Mouse (Mus musculus): ENCODE measurements around the gene Qtrt1. TPM values are rescaled to one million over a fixed set of nuclear protein-coding genes. Genes with fewer than 3 reads are reported as not detected.
A peak's percentile ranks its signal among the peaks of the same experiment; 100 is the strongest.

Qtrt1 gene
- polyA plus RNA-seq, 1 experiment from 2014 or later: 51.1 TPM

DNA sequence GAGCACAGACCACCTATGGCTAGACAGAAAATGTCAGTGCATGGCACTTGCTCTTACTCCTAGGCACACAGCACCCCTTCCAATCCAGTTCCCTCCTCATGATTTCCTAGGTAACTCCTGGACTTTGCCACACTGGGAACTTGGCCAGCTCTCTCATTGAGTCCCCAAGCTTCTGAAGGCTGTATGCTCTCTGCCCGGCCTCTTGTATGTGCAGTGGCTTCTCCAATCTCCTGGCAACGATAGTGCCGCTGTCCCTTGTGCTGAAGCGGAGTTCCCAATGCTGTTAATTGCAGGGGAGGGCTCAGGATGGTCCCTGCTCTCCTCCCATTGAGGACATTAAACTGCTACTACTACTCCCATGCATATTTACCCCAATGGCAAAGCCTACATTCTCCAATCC, 3.7 kb upstream of the Qtrt1 start:
- Histone ChIP-seq H3K9ac (ENCODE audit: low read length) (no peak overlapping the region), H3K9me3 (replicated peaks; ENCODE audit: control insufficient read depth, low read length) (no peaks in the 10 kb centered on the region), H3K27me3 (ENCODE audit: control insufficient read depth, insufficient read depth, low read length) (no peaks in the 10 kb centered on the region), H3K4me3 (replicated peaks; ENCODE audit: low read length) (no peak overlapping the region), H3K4me2 (ENCODE audit: low read depth, low read length) (no peak overlapping the region), H3K27ac (ENCODE audit: low read length) (no peak overlapping the region), H3K4me1 (ENCODE audit: control insufficient read depth, insufficient read depth, low read length) (peaks cover 5% of the 10 kb centered on the region; the same call in 1 of the 2 replicates), H3K36me3 (ENCODE audit: control insufficient read depth, insufficient read depth, low read length) (peaks cover 9% of the 10 kb centered on the region)
- WGBS: 12% methylated on average over 4 of the region's 4 CpGs
- ATAC-seq (ENCODE audit: insufficient read depth, low FRiP score): no peak

DNA sequence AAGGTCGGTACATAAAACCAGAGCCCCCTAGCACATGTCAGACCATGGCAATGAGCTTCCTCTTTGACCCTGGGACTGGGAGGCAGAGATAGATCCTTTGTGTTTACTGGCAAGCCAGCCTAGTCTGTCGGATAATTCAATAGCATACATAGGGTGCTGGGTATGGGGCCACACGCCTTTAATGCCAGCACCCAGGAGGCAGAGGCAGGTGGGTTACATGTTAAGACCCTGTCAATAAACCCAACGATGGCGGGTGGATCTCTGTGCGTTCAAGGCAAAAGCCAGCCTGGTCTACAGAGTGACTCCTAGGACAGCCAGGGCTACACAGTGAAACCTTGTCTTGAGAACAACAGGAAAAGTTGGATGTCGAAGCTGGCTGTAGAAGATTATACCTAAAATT, 3.0 kb upstream of the Qtrt1 start:
- H3K27ac ChIP-seq (ENCODE audit: low read length): no peak overlapping the region
- ATAC-seq (ENCODE audit: insufficient read depth, low FRiP score): no peak
- H3K9me3 ChIP-seq (replicated peaks; ENCODE audit: control insufficient read depth, low read length): no peaks in the 10 kb centered on the region
- no peak overlapping the region for H3K4me3 ChIP-seq (replicated peaks; ENCODE audit: low read length)
- H3K27me3 ChIP-seq (ENCODE audit: control insufficient read depth, insufficient read depth, low read length): no peaks in the 10 kb centered on the region
- H3K9ac ChIP-seq (ENCODE audit: low read length): no peak overlapping the region
- H3K4me1 ChIP-seq (ENCODE audit: control insufficient read depth, insufficient read depth, low read length): peaks cover 5% of the 10 kb centered on the region; the same call in 1 of the 2 replicates
- no peak overlapping the region for H3K4me2 ChIP-seq (ENCODE audit: low read depth, low read length)
- peaks cover 9% of the 10 kb centered on the region for H3K36me3 ChIP-seq (ENCODE audit: control insufficient read depth, insufficient read depth, low read length)
- WGBS: 67% methylated on average over 7 of the region's 7 CpGs

DNA sequence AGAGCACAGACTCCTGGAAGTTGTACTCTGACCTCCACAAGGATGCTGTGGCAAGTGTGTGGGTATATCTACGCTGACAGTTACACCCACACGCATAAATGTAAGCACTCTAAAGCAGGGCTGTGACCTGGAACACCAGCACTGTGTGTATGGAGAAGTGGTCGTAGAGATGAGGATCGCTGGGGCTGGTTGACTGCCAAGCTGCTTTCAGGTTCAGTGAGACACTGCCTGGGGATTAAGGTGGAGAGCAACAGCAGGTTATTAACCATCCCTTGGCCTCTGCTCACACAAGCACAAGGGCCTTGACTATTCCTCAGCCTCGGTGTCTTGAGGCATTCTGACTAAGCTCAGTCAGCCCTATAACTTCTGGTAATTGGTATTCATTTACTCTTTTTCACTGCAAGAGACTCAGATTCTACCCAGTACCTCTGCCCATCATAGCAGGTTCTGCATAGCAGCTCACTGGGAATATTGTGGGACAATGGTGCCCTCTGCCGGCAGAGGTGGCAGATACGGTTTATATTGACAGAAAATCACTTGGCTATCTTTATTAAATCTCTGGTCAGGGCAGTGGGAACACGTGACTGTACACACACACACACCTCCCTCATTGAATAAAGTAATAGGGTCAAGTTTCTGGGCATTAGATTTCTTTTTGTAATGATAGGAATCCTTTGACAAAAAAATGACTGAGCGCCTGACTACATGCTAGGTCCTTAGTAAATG, 1.9 kb upstream of the Qtrt1 start:
- no peak overlapping the region for H3K4me3 ChIP-seq (replicated peaks; ENCODE audit: low read length)
- no peak for ATAC-seq (ENCODE audit: insufficient read depth, low FRiP score)
- no peaks in the 10 kb centered on the region for H3K27me3 ChIP-seq (ENCODE audit: control insufficient read depth, insufficient read depth, low read length)
- H3K27ac ChIP-seq (ENCODE audit: low read length): no peak overlapping the region
- H3K4me1 ChIP-seq (ENCODE audit: control insufficient read depth, insufficient read depth, low read length): peaks cover 5% of the 10 kb centered on the region; the same call in 1 of the 2 replicates
- peaks cover 7% of the 10 kb centered on the region for H3K36me3 ChIP-seq (ENCODE audit: control insufficient read depth, insufficient read depth, low read length)
- H3K9me3 ChIP-seq (replicated peaks; ENCODE audit: control insufficient read depth, low read length): no peaks in the 10 kb centered on the region
- H3K4me2 ChIP-seq (ENCODE audit: low read depth, low read length): no peak overlapping the region
- H3K9ac ChIP-seq (ENCODE audit: low read length): no peak overlapping the region
- 30% methylated on average over 9 of the region's 9 CpGs for WGBS

DNA sequence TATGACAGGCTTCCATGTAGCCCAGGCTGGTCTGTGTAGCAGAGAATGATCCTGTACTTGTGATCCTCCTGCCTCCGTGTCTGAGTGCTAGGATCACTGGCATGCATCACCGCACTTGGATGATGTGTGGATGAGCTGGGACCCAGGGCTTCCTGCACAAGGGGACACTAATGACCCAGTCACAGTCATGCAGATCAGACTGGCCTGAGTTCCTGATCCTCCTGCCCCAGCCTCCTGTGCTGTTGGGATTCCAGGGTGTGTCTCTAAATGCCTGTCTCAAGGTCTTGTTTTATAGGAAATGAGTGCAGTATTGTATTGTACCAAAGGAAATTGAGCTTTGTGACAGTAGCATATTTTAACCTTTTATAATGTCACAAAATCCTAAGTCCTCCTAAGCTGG, 6.2 kb downstream of the Qtrt1 start:
- peaks cover 16% of the 10 kb centered on the region; the same call in 1 of the 2 replicates for H3K36me3 ChIP-seq (ENCODE audit: control insufficient read depth, insufficient read depth, low read length)
- H3K27ac ChIP-seq (ENCODE audit: low read length): no peak overlapping the region
- no peak overlapping the region for H3K4me2 ChIP-seq (ENCODE audit: low read depth, low read length)
- no peaks in the 10 kb centered on the region for H3K9me3 ChIP-seq (replicated peaks; ENCODE audit: control insufficient read depth, low read length)
- H3K4me3 ChIP-seq (replicated peaks; ENCODE audit: low read length): no peak overlapping the region
- H3K9ac ChIP-seq (ENCODE audit: low read length): no peak overlapping the region
- WGBS: 96% methylated on average over 2 of the region's 2 CpGs
- 0 out of 2 replicates have a peak, but pooled peaks cover 2% of the 10 kb centered on the region for H3K4me1 ChIP-seq (ENCODE audit: control insufficient read depth, insufficient read depth, low read length)
- H3K27me3 ChIP-seq (ENCODE audit: control insufficient read depth, insufficient read depth, low read length): no peaks in the 10 kb centered on the region
- ATAC-seq (ENCODE audit: insufficient read depth, low FRiP score): no peak

DNA sequence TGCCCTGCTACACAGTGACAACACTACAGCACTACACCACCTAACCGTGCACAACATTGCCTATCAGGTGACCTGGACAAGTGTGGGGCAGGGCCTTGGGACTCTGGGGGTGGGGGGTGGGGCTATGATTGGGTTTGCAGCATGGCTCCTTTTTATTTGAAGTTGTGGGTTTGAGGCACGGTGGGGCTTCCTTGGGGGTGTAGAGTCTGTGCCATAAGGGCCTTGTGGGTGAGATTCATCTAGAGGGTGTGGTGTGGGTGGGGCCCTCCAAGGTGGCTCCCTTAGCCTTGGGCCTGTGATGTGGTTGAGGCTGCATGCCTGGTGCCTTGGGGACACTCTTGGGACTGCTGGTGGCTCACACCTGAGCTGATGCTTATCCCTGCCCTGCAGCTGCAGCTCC, 8.0 kb downstream of the Qtrt1 start:
- ATAC-seq (ENCODE audit: insufficient read depth, low FRiP score): no peak
- peaks cover 16% of the 10 kb centered on the region; the same call in 1 of the 2 replicates for H3K36me3 ChIP-seq (ENCODE audit: control insufficient read depth, insufficient read depth, low read length)
- no peak overlapping the region for H3K4me3 ChIP-seq (replicated peaks; ENCODE audit: low read length)
- no peaks in the 10 kb centered on the region for H3K9me3 ChIP-seq (replicated peaks; ENCODE audit: control insufficient read depth, low read length)
- H3K4me2 ChIP-seq (ENCODE audit: low read depth, low read length): no peak overlapping the region
- no peak overlapping the region for H3K9ac ChIP-seq (ENCODE audit: low read length)
- WGBS: 80% methylated on average over 2 of the region's 2 CpGs
- H3K27ac ChIP-seq (ENCODE audit: low read length): no peak overlapping the region
- H3K27me3 ChIP-seq (ENCODE audit: control insufficient read depth, insufficient read depth, low read length): no peaks in the 10 kb centered on the region
- 0 out of 2 replicates have a peak, but pooled peaks cover 2% of the 10 kb centered on the region for H3K4me1 ChIP-seq (ENCODE audit: control insufficient read depth, insufficient read depth, low read length)

DNA sequence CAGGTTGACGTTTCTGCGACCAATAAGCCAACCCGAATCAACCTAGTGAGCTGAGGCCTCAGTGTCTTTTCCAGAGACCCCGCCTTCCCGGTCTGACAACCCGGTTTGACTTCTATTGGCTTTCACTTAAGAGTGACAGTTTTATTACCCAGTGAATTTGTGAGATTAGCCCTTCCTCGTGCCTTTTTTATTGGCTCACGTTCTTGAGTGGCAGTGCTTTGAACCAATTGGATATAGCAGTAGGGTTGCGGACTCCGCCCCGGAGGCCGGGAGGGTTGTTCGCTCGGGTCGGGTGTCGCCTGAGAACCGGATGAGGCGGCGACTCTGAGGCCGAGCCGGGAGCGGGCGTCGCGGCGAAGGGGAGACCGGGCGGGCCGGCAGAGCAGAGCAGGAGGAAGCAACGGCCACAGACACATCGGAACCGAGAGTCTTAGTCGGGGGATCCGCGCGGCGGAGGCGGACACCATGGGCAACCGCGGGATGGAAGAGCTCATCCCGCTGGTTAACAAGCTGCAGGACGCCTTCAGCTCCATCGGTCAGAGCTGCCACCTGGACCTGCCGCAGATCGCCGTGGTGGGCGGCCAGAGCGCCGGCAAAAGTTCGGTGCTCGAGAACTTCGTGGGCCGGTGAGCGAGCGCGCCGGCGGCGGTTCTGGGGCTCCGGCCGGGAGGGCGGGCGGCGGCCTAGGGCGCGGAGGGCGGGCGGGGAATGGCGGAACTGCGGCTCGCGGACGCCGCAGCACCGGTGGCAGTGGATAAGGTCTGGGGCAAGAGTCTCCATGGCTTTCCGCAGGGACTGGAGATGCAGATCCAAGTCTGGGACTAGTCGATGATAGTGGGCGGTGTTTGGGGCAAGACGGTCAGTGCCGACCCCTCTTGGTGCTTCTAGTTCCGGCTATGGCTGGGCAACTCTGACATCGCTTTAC, 13.3 kb downstream of the Qtrt1 start, which contains the start of gene Dnm2:
Dnm2 (plus strand) TSS at position 278 of the 925 bp plus-strand sequence.
- peak within 1 kb of the TSS; percentile 92 for H3K9ac ChIP-seq (ENCODE audit: low read length)
- peak within 1 kb of the TSS; percentile 85 for H3K27ac ChIP-seq (ENCODE audit: low read length)
- H3K36me3 ChIP-seq (ENCODE audit: control insufficient read depth, insufficient read depth, low read length): peaks cover 9% of the 10 kb centered on the region; the same call in 1 of the 2 replicates
- H3K27me3 ChIP-seq (ENCODE audit: control insufficient read depth, insufficient read depth, low read length): no peaks in the 10 kb centered on the region
- ATAC-seq (ENCODE audit: insufficient read depth, low FRiP score): peak; percentile 99
- under 1% methylated on average over 82 of the region's 82 CpGs for WGBS
- H3K4me2 ChIP-seq (ENCODE audit: low read depth, low read length): peak within 1 kb of the TSS; percentile 92
- peak within 1 kb of the TSS; percentile 96 for H3K4me3 ChIP-seq (replicated peaks; ENCODE audit: low read length)
- no peaks in the 10 kb centered on the region for H3K9me3 ChIP-seq (replicated peaks; ENCODE audit: control insufficient read depth, low read length)
- H3K4me1 ChIP-seq (ENCODE audit: control insufficient read depth, insufficient read depth, low read length): peaks cover 22% of the 10 kb centered on the region

DNA sequence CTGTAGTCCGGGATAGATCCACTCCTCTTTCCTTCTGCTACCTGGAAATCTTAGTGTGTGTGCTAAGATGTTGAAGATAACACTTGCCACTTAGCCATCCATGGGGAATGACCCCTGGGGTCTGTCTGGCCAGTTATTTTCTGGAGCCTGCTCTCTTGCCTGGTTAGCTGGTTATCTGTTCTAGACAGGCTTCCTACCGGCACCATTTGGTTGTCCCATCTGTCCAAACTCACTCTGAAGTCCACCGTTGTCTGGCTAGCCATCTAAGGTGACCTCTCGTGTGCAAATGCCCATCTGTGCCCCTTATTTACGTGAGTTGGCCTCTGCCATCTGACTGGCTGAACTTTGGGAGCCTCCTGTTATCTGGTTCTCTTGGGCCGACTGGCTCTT, 13.9 kb downstream of the Qtrt1 start:
- H3K9me3 ChIP-seq (replicated peaks; ENCODE audit: control insufficient read depth, low read length): no peaks in the 10 kb centered on the region
- H3K27ac ChIP-seq (ENCODE audit: low read length): peak overlapping the region; percentile 85
- WGBS: 3% methylated on average over 6 of the region's 6 CpGs
- H3K4me3 ChIP-seq (replicated peaks; ENCODE audit: low read length): peak overlapping the region; percentile 96
- H3K27me3 ChIP-seq (ENCODE audit: control insufficient read depth, insufficient read depth, low read length): no peaks in the 10 kb centered on the region
- no peak for ATAC-seq (ENCODE audit: insufficient read depth, low FRiP score)
- H3K9ac ChIP-seq (ENCODE audit: low read length): peak overlapping the region; percentile 92
- H3K36me3 ChIP-seq (ENCODE audit: control insufficient read depth, insufficient read depth, low read length): 0 out of 2 replicates have a peak, but pooled peaks cover 4% of the 10 kb centered on the region
- peaks cover 22% of the 10 kb centered on the region for H3K4me1 ChIP-seq (ENCODE audit: control insufficient read depth, insufficient read depth, low read length)
- peak overlapping the region; percentile 92 for H3K4me2 ChIP-seq (ENCODE audit: low read depth, low read length)

DNA sequence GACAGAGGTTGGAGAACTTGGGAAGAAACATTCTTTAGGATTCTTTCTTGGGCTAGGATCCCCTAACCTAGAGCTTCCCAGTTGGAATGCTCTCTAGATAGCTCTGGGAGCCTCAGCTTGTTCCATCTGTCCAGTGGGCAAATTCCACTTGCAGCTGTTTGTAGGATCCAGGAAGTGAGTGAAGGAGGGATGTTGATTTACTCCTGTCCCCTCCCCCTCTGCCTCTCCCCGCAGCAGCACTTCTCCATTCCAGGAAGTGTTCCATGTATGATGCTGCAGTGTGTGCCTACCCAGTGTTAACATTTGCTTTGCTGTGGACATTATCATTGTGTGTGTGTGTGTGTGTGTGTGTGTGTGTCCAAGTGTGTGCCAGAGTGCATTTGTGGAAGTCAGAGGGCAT, 14.4 kb downstream of the Qtrt1 start:
- Histone ChIP-seq H3K4me2 (ENCODE audit: low read depth, low read length) (peak overlapping the region; percentile 92), H3K4me1 (ENCODE audit: control insufficient read depth, insufficient read depth, low read length) (peaks cover 22% of the 10 kb centered on the region), H3K4me3 (replicated peaks; ENCODE audit: low read length) (peak overlapping the region; percentile 96), H3K27ac (ENCODE audit: low read length) (peak overlapping the region; percentile 85), H3K9ac (ENCODE audit: low read length) (peak overlapping the region; percentile 92), H3K9me3 (replicated peaks; ENCODE audit: control insufficient read depth, low read length) (no peaks in the 10 kb centered on the region), H3K36me3 (ENCODE audit: control insufficient read depth, insufficient read depth, low read length) (no peaks in the 10 kb centered on the region), H3K27me3 (ENCODE audit: control insufficient read depth, insufficient read depth, low read length) (no peaks in the 10 kb centered on the region)
- WGBS: 8% methylated on average over 1 of the region's 1 CpGs
- no peak for ATAC-seq (ENCODE audit: insufficient read depth, low FRiP score)

DNA sequence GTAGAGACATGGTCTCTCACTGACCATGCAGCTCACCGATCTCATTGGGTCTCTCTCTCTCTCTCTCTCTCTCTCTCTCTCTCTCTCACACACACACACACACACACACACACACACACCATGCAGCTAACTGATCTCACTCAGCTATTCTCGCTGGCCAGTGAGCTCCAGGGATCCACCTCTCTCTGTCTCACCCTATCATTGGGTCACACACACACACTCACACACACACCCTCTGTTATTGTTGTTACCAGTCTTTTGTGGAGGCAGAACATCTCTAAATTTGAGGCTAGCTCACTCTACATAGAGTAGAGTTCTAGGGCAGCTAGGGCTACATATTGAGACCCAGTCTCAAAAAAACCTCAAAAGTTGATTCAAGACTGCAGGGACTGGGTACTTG, 14.9 kb downstream of the Qtrt1 start:
- Histone ChIP-seq H3K27ac (ENCODE audit: low read length) (no peak overlapping the region), H3K4me2 (ENCODE audit: low read depth, low read length) (peak overlapping the region; percentile 92), H3K27me3 (ENCODE audit: control insufficient read depth, insufficient read depth, low read length) (no peaks in the 10 kb centered on the region), H3K4me3 (replicated peaks; ENCODE audit: low read length) (peak overlapping the region; percentile 96; the same call in 1 of the 2 replicates), H3K36me3 (ENCODE audit: control insufficient read depth, insufficient read depth, low read length) (no peaks in the 10 kb centered on the region), H3K4me1 (ENCODE audit: control insufficient read depth, insufficient read depth, low read length) (peaks cover 22% of the 10 kb centered on the region), H3K9ac (ENCODE audit: low read length) (0 out of 2 replicates have a peak overlapping the region, but pooled peaks have one; percentile 92), H3K9me3 (replicated peaks; ENCODE audit: control insufficient read depth, low read length) (no peaks in the 10 kb centered on the region)
- ATAC-seq (ENCODE audit: insufficient read depth, low FRiP score): no peak
- WGBS: 58% methylated on average over 2 of the region's 2 CpGs
